Mouse (Mus musculus) adrenal gland, postnatal 36 days (tissue): ENCODE measurements around the gene Hoxa9. TPM values are rescaled to one million over a fixed set of nuclear protein-coding genes. Genes with fewer than 3 reads are reported as not detected.

Source experiments
- DNase-seq, 2 experiments: peaks; one replicate each; pipeline ENCODE4 v3.0.0; 2021; ENCODE audit warnings: mixed read lengths in 1 of 2
- total RNA-seq, 2 experiments: library from RNA; stranded (reverse); gene quantifications; 2 replicates each; pipeline ENCODE4 v1.2.3; 2021

The Hoxa9 gene
- total RNA-seq, 2 experiments from 2014 or later: 0.56 to 1.3 TPM

DNA sequence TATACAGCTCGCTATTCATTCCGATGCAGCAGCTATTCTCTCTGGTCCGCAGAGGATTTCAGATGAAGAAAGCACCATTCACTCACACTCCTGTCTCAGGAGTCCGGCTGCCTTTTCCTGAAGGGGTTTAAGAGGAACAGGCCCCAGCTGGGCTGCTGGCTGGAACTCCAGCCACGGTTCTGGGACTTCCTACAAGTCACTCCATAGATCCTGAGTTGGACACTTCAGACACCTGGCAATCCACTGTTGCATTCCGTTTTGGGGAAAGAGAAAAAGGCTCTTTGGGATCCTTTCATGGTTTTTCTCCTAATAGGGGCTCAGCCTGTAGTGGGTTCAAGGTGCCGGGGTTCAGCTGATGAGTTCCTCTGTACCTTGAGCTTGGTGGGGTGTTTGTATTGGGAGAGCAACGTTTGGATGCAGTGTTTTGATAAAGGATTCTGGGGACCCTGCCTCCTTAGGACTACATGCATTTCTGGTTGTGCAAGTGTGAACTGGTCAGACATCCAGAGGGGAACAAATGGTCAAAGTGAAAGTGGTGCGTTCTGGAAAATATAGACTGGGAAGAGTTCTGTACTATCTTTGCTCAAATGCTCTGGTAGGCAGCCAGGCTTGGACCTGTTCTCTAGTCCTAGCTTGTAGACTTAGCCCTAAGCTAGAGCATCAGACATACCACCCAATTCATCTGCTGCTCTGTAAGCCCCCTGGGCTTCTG lies 31.0 kb upstream of the Hoxa9 start:
- DNase-seq: no peak

DNA sequence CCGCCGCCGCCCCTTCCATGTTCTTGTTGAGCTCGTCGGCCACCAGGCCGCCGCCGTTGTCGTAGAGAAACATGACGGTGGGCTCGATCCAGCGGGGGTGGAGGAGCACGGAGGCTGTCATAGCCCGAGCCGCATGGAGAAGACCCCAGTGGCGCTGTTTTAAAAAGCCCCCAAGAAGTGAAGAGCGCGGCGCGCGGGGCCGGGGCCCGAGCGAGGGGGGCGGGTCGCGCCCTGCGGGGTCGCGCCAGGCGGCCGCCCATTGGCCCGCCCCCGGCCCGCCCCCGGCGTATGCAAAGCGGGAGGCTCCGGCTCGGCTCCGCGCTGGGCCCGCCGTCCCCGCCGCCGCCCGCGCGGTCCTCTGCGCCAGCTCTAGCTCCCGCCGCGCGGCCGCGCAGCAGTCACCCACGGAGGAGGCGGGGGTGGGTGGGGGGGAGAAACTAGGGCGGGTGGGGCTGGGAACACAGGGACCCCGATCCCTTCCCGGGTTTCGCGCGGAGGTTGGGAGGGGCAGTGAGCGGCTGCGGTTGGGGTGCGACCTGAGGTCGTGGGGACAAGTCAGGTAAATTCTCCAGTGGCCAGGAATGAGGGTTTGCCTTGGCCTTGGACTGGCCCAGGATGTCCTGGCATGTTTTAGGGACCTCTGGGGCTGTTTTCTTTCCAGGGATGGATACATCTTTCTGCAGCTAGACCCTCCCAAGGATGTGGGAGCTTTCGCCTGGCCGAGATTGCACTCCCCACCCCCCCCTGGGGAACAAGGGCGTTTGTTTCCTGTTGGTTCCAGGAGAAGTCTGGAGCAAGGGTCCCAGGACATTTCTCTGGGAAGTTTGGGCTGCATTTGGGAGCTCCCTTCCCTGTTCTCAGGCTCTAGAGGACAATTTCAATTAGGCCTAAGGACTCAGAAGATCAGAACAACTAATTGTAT lies 30.0 kb upstream of the Hoxa9 start, which contains the start of gene Hoxa13:
Hoxa13 (minus strand) TSS at position 227 of the 922 bp plus-strand sequence.
- DNase-seq: peak in 1 of 2 experiments; percentile 45

DNA sequence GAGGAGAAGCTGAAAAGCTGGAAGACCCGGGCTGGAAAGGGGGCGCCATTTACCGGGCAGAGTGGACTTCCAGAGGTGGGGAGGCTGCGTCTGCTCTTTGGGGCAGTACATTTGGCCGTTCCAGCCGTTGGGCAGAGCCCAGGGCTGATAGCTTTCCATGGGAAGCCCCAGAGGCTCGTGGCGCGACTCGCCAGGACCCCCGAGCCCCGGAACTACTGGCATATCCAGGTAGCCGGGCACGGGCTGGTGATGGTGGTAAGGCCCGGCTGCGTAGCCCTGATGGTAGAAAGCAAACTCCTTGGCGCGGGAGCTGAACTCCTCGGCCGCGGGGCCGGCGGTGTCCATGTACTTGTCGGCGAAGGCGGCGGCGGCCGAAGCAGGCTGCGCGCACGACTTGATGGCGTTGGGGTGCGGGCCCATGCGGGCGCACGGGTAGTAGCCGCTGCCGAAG lies 28.9 kb upstream of the Hoxa9 start:
- no peak for DNase-seq

DNA sequence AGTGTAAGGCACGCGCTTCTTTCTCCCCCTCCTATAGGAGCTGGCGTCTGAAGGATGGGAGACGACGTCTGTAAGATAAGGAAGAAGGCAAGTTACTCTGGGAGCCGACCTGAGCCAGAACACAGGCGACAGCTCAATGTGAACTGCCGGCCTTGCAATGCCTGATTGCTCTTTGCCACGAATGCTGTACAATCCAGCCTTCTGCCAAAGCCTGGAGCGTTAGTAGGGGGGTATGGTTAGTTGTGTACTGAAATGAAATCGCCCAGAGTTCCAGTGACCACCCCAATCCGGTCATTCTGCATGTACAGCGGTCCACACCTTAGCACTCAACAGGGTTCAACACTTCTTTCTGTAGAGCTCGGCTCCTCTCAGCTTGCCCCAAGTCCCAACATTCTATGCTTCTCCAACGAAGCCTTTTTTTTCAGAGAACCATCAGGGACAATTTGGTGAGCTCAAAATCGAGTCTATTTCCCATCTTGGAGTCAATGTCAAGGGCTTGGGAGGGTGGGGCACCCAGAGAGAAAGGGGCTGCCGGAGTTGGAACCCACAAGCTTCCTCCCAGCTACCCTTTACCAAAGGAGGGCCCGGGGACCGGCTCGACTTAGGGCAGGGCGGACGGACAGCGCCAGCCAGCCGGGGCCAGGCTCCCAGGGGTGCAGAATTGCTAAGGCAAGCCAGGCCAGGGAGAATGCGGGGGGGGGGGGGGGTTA lies 28.3 kb upstream of the Hoxa9 start:
- no peak for DNase-seq

DNA sequence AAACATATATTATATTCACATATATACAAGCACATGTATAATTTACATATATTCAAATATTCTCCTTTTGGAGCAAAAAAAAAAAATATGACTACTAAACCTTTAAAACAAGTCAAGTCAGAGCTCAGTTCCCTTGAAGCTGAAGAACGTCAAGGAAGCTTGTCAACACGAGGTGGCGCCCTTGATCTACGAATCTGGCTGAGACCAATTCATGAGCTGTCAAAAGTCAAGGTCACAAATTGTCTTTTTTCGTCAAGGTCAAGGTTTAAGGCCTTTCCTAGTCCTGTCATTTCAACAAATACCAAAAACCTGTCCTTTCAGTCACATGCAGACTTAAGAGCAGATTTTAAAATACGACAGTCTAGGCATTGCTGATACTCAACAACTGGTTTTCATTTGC lies 26.1 kb upstream of the Hoxa9 start:
- peak; percentile 79 to 80 for DNase-seq

DNA sequence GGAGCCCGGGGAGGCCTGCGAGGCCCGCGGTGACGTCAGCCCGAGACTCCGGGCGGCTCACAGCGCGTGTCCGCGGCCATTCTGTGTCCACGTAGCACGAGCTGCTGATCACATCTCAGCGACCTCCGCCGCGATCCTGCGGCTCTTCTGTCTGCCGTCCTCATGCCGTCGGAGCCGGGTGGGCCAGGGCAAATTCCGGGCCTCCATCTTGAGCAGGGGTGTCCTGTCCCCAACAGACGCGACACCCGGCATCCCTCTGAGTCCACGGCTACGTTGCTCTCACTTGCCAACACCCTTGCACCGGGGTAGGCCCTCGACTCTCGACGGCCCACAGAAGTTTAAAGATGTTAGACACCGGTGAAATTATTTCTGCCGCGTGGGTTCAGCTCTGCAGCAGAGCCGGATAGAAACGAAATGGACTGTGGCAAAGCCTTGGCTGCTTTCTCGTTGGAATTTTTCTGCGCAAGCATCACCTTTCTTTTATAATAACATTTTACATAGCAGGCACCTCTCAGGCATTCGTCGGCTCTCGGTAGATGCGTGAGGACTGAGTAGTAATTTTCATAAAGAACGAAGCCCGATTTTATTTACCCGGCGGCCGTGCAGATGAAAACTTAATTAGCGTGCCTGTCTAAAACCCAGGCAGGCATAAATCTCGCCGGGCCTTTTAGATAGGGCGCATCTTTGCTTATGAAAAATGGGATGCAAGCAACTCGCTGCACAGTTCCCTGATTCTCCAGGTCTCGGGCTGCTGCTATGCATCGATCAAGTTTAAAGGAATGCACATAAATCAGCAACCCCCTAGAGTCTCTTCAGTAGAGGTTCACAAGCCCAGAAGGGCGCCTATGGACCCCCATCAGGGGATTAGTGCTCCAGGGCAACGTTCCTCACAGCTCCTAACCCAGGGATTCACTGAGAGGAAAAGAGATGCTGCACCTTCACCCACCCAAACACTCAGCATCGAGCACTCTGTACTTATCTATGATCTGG lies 22.9 kb upstream of the Hoxa9 start:
- no peak for DNase-seq

DNA sequence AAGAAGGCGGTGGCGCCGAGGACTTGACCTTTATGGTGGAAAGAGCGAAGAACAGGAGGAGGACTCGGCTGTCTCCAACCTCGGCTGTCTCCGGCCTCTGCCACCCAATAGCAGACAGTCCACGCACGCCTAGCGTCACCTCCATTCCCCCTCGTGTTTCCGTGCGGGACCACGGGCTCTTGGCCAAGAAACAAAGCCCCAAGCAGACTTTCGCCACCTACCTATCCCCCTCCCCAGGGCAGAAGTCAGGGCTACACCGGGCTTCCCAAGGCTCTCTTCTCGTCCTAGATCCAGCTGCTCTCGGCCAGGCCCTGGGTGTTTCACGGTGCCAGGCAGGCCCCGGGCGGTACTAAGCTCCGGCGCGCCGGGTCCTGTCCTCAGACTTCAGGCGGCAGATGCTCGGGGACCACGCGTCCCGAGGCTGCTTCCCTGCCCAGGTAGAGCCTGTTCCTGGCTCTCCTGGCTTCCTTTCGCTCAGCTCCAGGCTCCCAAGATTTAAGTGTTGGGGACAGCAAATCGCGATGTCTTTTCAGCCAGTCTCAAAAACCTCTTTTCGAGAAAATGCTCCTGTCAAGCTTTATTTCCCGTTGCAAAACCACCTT lies 22.0 kb upstream of the Hoxa9 start:
- DNase-seq: no peak

DNA sequence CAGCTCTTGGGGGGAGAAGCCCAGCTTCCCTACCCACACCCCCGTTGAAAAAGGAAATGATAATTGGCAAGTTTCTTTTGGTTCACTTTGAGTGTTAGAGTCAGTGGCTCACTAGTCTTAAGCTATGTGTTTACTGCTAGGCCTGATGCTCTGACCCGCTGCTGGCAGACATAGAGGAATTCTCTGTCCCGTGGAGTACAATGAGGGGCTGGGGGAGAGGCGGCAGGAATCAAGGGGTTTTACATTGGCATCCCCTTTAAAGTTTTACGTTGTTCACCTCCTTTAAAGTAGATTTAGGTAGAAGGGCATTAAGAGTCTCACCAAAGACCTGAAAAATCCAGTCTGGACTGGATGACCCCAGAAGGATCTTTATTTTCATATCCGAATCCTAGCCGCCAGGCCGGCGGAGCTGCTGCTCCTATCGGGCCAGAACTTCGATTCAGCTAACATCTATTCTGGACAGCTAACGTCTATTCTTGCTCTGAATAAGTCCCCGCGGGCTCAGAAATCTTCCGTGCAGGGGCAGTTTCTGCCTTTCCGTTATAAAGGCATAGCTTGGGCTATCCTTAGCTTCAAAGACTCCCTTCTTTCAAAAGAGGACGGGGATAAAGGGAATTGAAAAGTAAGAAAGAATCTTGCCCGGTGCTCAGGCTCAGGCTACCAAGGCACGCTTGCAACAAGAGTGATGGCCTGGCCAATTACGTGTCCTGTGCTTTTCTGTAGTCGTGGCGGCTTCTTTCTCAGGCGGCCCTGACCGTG lies 21.3 kb upstream of the Hoxa9 start:
- no peak for DNase-seq

DNA sequence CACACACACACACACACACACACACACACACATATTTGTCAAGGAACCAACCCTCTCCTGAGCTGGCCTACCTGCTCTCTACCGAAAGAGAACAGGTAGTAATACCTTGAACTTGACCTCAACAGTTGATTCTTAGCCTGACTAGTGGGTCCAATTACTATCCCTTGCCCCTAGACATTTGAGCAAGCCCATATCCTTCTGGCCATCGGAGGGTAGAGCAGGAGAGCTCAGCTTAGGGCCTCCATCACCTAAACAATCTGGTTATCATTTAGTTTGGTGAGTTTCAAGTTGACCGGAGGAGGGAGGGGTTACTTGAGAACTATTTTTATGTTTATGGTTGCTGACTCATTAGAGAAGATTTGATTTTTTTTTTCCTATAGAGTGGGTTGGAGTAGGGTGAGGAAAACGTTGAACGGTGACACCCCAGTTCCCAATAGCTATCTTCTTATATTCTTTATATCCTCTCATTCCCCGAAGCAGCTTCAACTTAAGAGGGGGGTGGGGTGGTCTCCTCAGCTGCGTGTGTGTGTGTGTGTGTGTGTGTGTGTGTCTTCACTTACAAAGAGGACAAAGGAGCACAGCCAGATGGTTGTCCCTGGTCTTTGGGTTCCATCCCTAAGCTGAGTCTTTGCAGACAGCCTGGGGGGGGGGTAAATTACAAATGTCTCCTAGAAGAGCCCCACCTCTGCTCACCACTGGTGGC lies 20.4 kb upstream of the Hoxa9 start:
- no peak for DNase-seq

DNA sequence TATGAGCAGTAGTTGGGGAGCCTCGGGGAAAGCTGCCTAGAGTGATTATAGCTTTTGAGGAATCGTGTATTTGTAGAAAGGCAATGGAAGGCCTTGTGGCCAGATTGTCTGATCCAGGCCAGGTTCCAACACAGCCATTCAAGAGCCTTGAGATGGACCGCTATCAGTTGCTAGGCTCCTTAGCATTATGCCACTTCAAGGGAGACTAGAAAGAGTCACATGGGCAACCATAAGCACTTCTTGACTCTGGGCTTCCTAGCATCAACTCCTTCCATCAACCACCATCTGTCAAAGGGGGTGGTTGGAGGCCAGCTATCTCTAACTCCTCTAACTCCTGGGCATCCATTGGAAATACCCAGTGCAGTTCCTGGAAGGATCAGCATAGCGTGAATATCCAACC lies 18.9 kb upstream of the Hoxa9 start:
- DNase-seq: no peak

DNA sequence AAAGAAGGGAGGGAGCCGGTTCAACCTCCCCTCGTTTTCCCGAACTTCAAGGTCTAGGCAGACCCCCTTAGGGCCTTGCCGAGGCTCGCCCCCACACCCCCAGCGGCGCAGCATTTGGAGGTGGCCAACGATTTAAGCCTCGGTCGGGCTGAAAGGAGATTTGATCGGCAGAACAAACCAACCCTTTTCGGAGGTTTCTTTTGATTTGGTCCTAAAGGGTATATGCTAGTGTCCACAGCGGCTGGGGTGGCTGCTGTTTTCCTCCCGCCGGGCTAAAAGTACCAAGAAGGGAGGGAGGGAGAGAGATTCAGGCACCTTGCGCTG lies 18.5 kb upstream of the Hoxa9 start:
- DNase-seq: no peak

DNA sequence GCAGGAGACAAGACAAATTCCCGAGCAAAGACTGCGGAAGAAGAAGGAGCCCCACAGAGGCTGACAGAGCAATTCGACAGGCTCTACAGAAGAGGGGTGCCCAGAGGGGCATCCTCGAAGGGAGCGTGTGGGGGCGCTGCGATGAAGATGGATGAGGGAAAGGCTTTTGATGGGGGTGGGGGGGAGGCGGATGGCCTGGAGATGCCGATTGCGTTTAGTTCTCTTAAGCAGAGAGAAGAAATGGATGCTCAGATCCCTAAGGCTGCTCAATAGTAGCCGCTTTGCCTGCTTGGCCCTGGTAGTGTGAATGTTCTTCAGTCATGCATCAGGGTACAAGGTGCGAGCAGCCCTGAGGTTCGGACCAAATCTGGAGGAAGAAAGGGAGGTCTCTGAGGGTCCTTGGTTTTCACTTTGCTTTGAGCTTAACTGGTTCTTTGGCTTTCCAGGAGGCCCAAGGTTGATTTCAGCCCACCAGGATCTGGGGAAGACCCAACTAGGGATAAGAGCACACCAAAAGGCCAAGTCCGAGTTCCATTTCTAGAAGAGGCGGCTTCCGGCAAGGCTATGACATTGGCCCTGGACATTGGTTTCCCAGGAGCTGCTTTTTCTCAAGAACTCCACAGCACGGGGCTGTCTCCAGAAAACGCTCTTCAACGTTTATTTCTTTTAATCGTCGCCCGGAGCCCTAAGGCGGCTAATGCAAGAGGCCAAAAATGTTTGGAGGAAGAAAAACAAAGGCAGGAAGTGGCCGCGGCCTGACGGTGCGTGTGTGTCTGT lies 17.9 kb upstream of the Hoxa9 start:
- DNase-seq: no peak

DNA sequence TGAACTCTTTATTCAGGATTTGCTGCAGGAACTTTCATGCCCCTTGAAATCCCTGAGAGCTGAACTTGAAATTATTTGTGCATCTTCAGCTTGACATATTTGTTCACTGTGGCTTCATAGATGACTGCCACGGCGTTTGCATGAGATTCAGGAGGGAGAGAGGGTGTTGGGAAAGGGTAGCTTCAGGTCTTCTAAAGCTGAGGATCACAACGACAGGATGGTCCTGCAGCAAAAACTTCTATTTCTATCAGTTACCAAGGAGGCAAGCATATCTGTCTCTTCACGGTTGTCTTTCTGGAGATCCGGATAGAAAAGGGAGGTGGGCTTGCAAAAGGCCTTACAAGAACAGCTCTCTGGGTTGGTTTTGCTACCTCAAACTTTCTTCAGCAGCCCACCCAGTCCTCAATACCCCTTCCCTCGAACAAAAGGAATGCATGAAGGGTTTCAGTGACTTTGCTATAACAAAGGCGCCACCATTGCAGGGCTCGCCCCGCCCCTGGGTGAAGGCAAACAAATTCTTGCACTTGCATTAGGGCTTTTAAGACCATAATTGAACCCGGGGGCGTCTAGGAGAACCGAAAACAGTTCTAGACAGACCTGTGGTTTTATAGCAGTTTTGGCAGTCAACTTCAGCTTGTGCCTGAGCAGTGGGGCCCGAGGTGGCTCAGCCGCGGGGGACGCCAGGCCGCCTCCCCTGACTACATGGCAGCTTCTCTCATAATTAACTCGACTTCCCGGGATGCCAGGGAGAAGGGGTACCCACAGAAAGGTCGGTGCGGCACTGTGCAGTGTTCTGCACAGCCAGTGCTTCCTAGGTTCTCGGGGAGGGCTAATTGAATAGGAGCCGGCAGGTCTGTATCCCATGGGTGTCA lies 17.1 kb upstream of the Hoxa9 start:
- DNase-seq: no peak

DNA sequence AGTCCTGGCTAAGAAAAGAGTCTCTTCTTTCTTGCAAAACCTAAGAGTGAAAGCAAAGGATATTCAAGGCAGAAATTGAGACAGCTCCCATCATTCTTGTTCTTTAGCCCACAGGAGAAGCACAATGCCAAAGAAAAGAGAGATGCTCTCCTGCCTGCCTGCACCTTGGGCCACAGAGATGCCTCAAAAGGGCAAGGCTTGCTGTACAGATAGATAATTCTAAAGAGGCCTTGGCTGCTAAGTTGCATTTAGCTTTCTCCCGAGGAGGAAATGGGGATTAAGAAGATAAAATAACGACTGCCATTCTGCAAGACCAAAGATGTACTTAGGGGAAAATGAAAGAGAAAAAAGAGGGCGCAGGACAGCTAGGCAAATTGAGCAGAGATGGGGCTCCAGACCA lies 16.0 kb upstream of the Hoxa9 start:
- DNase-seq: no peak

DNA sequence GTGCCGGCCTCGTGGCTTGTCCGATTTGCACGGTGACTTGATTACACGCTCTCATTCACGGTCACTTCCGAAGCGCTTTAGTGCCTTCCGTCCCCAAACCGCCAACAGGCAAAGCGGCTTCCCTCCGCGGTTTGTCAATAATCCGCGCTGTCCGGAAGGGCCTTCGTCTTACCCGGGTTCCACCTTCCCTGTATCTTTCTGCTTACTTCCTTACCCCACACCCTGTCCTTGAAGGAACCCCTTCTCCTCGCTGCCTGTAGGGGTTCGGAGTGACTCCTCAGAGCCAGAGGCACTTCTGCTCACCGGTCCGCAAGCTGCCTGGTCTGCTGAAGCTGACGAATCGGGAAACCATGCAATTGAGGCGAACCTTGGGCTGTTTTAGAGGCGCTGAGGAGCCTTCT lies 15.5 kb upstream of the Hoxa9 start:
- no peak for DNase-seq

DNA sequence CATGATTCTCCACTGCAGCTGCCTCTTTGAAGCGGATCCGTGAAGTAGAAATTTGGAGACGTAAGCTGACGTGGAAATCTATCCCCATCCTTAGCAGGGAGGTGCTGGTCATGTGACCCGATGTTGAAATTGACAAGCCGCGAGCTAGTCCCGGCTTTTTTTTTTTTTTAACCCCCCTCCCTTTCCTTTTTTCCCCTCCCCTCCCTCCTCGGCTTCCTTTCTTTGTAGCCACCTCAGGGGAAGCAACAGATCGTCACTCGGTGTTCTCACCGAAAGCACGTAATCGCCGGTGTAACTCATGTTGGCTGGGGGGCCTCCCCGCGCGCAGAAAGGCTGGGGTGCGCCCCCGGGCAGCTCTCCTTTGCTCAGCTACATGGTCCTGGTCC lies 14.9 kb upstream of the Hoxa9 start, which contains the start of gene Hoxa11:
Hoxa11 (minus strand) TSS at position 54 of the 386 bp plus-strand sequence.
- no peak for DNase-seq

DNA sequence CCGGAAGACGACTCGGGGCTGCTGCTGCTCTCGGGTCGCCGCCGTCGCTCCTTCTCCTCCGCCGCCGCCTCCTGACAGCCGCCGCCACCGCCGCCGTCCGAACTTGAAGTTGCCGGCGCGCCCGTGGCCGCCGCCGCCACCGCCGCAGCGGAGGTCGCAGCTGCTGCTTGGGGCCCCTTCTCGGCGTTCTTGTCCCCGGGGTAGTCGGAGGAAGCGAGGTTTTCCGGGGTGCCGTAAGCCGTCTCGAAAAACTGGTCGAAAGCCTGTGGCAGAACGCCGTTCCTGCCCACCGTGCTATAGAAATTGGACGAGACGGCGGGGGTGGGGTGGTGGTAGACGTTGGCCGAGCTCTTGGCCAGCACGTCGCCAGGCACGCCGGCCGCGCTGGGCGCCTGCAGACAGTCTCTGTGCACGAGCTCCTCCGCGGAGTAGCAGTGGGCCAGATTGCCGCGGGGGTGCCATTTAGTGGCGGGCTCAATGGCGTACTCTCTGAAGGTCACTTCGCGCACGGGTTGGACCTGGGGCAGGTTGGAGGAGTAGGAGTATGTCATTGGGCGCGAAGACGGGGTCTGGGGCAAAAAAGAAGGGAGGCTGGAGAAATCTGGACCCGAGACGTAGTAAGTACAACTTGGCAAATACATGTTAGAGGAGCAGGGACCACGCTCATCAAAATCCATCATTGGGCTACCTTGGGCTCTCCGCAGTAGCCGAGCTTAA lies 14.3 kb upstream of the Hoxa9 start:
- DNase-seq: no peak
